Mouse (Mus musculus) lung, embryonic 14.5 days (tissue): ENCODE measurements at regions not wholly inside any gene's neighbourhood (a gene's known extent, or its start where the extent isn't known, plus 50 kb on each side); places are given as distances from the start of the nearest gene placed in this dataset.

Experiments used
- ATAC-seq: fragments of 200-750 bp; cut with Nextera tagmentation; 2 replicates; pipeline ENCODE4 v1.8.0; 2017; ENCODE audit warnings: mild to moderate bottlenecking, moderate TSS enrichment, moderate library complexity; ENCODE audit not compliant: insufficient read depth
- DNase-seq: peaks from one replicate; pipeline ENCODE4 v3.0.0-alpha.2; 2015
- H3K27ac ChIP-seq: fragments of 300-500 bp; sonication (generic); 2 replicates; pipeline ENCODE4 v1.5.1; 2014; ENCODE audit warnings: low read depth, mild to moderate bottlenecking, moderate library complexity
- H3K27me3 ChIP-seq: fragments of 300-500 bp; sonication (generic); 2 replicates; pipeline ENCODE4 v1.6.1; 2014; ENCODE audit warnings: low read length, control low read depth; ENCODE audit not compliant: insufficient read depth
- H3K36me3 ChIP-seq: fragments of 300-500 bp; sonication (generic); 2 replicates; pipeline ENCODE4 v1.6.1; 2014; ENCODE audit warnings: control low read depth; ENCODE audit not compliant: insufficient read depth
- H3K4me1 ChIP-seq: fragments of 300-500 bp; sonication (generic); 2 replicates; pipeline ENCODE4 v1.6.1; 2014; ENCODE audit warnings: antibody characterized with exemption, control low read depth; ENCODE audit not compliant: insufficient read depth
- H3K4me2 ChIP-seq: fragments of 300-500 bp; sonication (generic); 2 replicates; pipeline ENCODE4 v1.6.1; 2014; ENCODE audit warnings: mild to moderate bottlenecking
- H3K4me3 ChIP-seq: fragments of 300-500 bp; sonication (generic); 2 replicates; pipeline ENCODE4 v1.5.1; 2014; ENCODE audit warnings: low read depth, low read length
- H3K9ac ChIP-seq: fragments of 300-500 bp; sonication (generic); 2 replicates; pipeline ENCODE4 v1.6.1; 2014
- H3K9me3 ChIP-seq: fragments of 300-500 bp; sonication (generic); 2 replicates; pipeline ENCODE4 v1.6.1; 2016; ENCODE audit warnings: low read depth, low read length, control low read depth
- CTCF ChIP-seq: IDR thresholded peaks from 2 replicates; pipeline ENCODE4 v1.5.1; 2016; ENCODE audit warnings: antibody characterized with exemption, low read depth
- WGBS: fragments of 180-500 bp; shearing (Covaris S2); extraction: QIAGEN DNeasy Blood & Tissue Kit; methylation state at CpG from one replicate; pipeline ENCODE4 v1.1.7; 2014; 5-methylcytosine and 5-hydroxymethylcytosine counted together

GRCm38 (mm10) chr15:97519919-97520345, 185.7 kb downstream of the Rpap3 start:
- Histone ChIP-seq H3K27me3 (no peaks in the 10 kb centered on the region), H3K9ac (no peak overlapping the region), H3K9me3 (no peaks in the 10 kb centered on the region), H3K4me1 (no peaks in the 10 kb centered on the region), H3K27ac (no peak overlapping the region), H3K36me3 (no peaks in the 10 kb centered on the region), H3K4me3 (no peak overlapping the region), H3K4me2 (no peak overlapping the region)
- no peak for DNase-seq
- ATAC-seq, result no peak
- TF ChIP-seq CTCF, result no peak
- WGBS, result 77% methylated on average over 8 of the region's 8 CpGs

- DNase-seq (no peak), ATAC-seq (no peak)
- Histone ChIP-seq H3K9ac (no peak overlapping the region), H3K27me3 (no peaks in the 10 kb centered on the region), H3K4me3 (no peak overlapping the region), H3K9me3 (no peaks in the 10 kb centered on the region), H3K36me3 (no peaks in the 10 kb centered on the region), H3K4me1 (no peaks in the 10 kb centered on the region), H3K27ac (no peak overlapping the region), H3K4me2 (no peak overlapping the region)
- WGBS, result 63% methylated on average over 10 of the region's 10 CpGs
- no peak for TF ChIP-seq CTCF
Measured at GRCm38 (mm10) chr15:97517926-97518325, 187.7 kb downstream of the Rpap3 start.

- no peak overlapping the region for H3K9ac ChIP-seq
- no peaks in the 10 kb centered on the region for H3K9me3 ChIP-seq
- TF ChIP-seq CTCF, result no peak
- H3K27ac ChIP-seq, result no peak overlapping the region
- no peaks in the 10 kb centered on the region for H3K27me3 ChIP-seq
- no peaks in the 10 kb centered on the region for H3K4me1 ChIP-seq
- no peak for ATAC-seq
- no peak overlapping the region for H3K4me3 ChIP-seq
- H3K4me2 ChIP-seq, result no peak overlapping the region
- no peak for DNase-seq
- no peaks in the 10 kb centered on the region for H3K36me3 ChIP-seq
- 89% methylated on average over 11 of the region's 11 CpGs for WGBS
Measured at GRCm38 (mm10) chr15:97517188-97517587, 188.4 kb downstream of the Rpap3 start.

- Histone ChIP-seq H3K4me3 (no peak overlapping the region), H3K36me3 (no peaks in the 10 kb centered on the region), H3K27me3 (no peaks in the 10 kb centered on the region), H3K4me1 (no peaks in the 10 kb centered on the region), H3K4me2 (no peak overlapping the region), H3K9me3 (no peaks in the 10 kb centered on the region), H3K9ac (no peak overlapping the region), H3K27ac (no peak overlapping the region)
- WGBS, result 78% methylated on average over 4 of the region's 4 CpGs
- no peak for DNase-seq
- no peak for TF ChIP-seq CTCF
- ATAC-seq, result no peak
Measured at GRCm38 (mm10) chr15:97515773-97516172, 189.9 kb downstream of the Rpap3 start.

GRCm38 (mm10) chr15:97507656-97508306, 197.8 kb downstream of the Rpap3 start:
- TF ChIP-seq CTCF, result no peak

GRCm38 (mm10) chr15:97507176-97507575, 198.4 kb downstream of the Rpap3 start:
- Histone ChIP-seq H3K9me3 (no peaks in the 10 kb centered on the region; the same call in 1 of the 2 replicates), H3K27me3 (no peaks in the 10 kb centered on the region), H3K4me1 (no peaks in the 10 kb centered on the region), H3K27ac (no peak overlapping the region), H3K4me3 (no peak overlapping the region), H3K36me3 (no peaks in the 10 kb centered on the region), H3K9ac (no peak overlapping the region), H3K4me2 (no peak overlapping the region)
- no peak for DNase-seq
- no peak for ATAC-seq
- WGBS, result 88% methylated on average over 11 of the region's 11 CpGs
- TF ChIP-seq CTCF, result no peak

More at GRCm38 (mm10) chr15:97507656-97508306, 197.8 kb downstream of the Rpap3 start:
- Histone ChIP-seq H3K9ac (no peak overlapping the region), H3K27ac (no peak overlapping the region), H3K9me3 (no peaks in the 10 kb centered on the region), H3K27me3 (no peaks in the 10 kb centered on the region), H3K4me2 (no peak overlapping the region), H3K4me3 (no peak overlapping the region), H3K4me1 (no peaks in the 10 kb centered on the region), H3K36me3 (no peaks in the 10 kb centered on the region)
- DNase-seq, result no peak
- 91% methylated on average over 16 of the region's 16 CpGs for WGBS
- ATAC-seq, result no peak

GRCm38 (mm10) chr15:97505715-97506114, 199.9 kb downstream of the Rpap3 start:
- H3K4me1 ChIP-seq, result no peaks in the 10 kb centered on the region
- 90% methylated on average over 11 of the region's 11 CpGs for WGBS
- H3K9ac ChIP-seq, result no peak overlapping the region
- no peak overlapping the region for H3K27ac ChIP-seq
- no peak for TF ChIP-seq CTCF
- no peak overlapping the region for H3K4me3 ChIP-seq
- H3K36me3 ChIP-seq, result no peaks in the 10 kb centered on the region
- DNase-seq, result no peak
- peaks cover 2% of the 10 kb centered on the region; the same call in 1 of the 2 replicates for H3K9me3 ChIP-seq
- H3K4me2 ChIP-seq, result no peak overlapping the region
- no peaks in the 10 kb centered on the region for H3K27me3 ChIP-seq
- no peak for ATAC-seq
